ENCODE assay signal across 8 mouse cellular contexts in the genomic region with DNA sequence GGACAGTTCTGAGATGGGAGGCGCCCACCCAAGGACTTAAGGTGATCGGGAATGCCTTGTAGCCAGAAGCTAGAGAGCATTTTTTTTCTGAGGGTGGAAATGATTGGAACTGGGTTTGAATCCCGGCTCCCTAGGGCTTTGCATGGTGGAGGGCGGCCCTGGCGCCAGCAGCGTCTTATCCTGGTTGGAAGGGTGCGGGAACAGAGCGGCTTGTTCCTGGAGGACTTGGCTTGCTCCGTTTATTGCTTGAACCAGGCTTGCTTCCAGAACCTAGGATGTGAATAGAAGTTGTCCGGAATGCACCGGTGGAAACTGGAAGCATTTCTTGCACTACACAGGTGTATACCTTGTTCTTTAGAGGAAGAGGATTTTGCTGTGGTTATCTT. TPM values are rescaled to one million over a fixed set of nuclear protein-coding genes. Genes with fewer than 3 reads are reported as not detected.
DNase-seq lines count a peak whose midpoint lies in the region; ATAC-seq and TF ChIP-seq lines count a peak whose summit lies in the region.

No protein-coding gene starts in this region.

- H3K4me3 ChIP-seq in forebrain, embryonic 13.5 days, result peak overlapping the region; percentile 54
- H3K4me3 ChIP-seq in intestine, embryonic 14.5 days (ENCODE audit: low read depth, low read length), result peak overlapping the region; percentile 39
- H3K4me3 ChIP-seq in liver, postnatal 0 days (ENCODE audit: low read depth, low read length), result peak overlapping the region; percentile 56

- no peaks in the 10 kb centered on the region for H3K36me3 ChIP-seq in forebrain, embryonic 13.5 days (ENCODE audit: poor library complexity, severe bottlenecking)
- no peaks in the 10 kb centered on the region for H3K36me3 ChIP-seq in intestine, embryonic 14.5 days (ENCODE audit: control insufficient read depth, insufficient read depth, low read length)
- H3K36me3 ChIP-seq in liver, postnatal 0 days (replicated peaks; ENCODE audit: insufficient read depth, low read length), result no peaks in the 10 kb centered on the region

- no peak overlapping the region; the same call in 1 of the 2 replicates for H3K9ac ChIP-seq in forebrain, embryonic 13.5 days
- H3K9ac ChIP-seq in intestine, embryonic 14.5 days (ENCODE audit: low read length), result peak overlapping the region; percentile 37; the same call in 1 of the 2 replicates
- peak overlapping the region; percentile 63; the same call in 1 of the 2 replicates for H3K9ac ChIP-seq in liver, postnatal 0 days (replicated peaks)

- no peak for TF ChIP-seq CTCF in liver, postnatal 0 days (IDR thresholded peaks at IDR 0.05; ENCODE audit: low read depth)

- peak overlapping the region; percentile 98 for H3K4me2 ChIP-seq in forebrain, embryonic 13.5 days
- H3K4me2 ChIP-seq in intestine, embryonic 14.5 days (ENCODE audit: low read length), result peak overlapping the region; percentile 97
- peak overlapping the region; percentile 85 for H3K4me2 ChIP-seq in liver, postnatal 0 days (ENCODE audit: low read depth, low read length)

- no peak for TF ChIP-seq EP300 in liver, postnatal 0 days (IDR thresholded peaks at IDR 0.05; ENCODE audit: low read depth)

- ATAC-seq in cerebellum, adult (ENCODE audit: insufficient number of reproducible peaks, low FRiP score, low TSS enrichment), result 0 out of 2 replicates have a peak, but pooled peaks have one; percentile 15
- ATAC-seq in forebrain, embryonic 13.5 days, result no peak
- ATAC-seq in intestine, embryonic 14.5 days (replicated peaks; ENCODE audit: low FRiP score, low TSS enrichment, low read depth), result no peak
- ATAC-seq in liver, postnatal 0 days, result no peak

- no peaks in the 10 kb centered on the region for H3K9me3 ChIP-seq in forebrain, embryonic 13.5 days (replicated peaks)
- no peaks in the 10 kb centered on the region for H3K9me3 ChIP-seq in intestine, embryonic 14.5 days (ENCODE audit: control insufficient read depth, low read length)
- H3K9me3 ChIP-seq in liver, postnatal 0 days (ENCODE audit: low read length), result no peaks in the 10 kb centered on the region

- intact Hi-C loops in left cerebral cortex, postnatal 4 days (cut with DNase I), result loop anchor here (5.0 kb wide), 1 partner anchor 62 kb away; no protein-coding TSS in a partner anchor

- H3K27me3 ChIP-seq in forebrain, embryonic 13.5 days, result peaks cover 48% of the 10 kb centered on the region
- H3K27me3 ChIP-seq in intestine, embryonic 14.5 days (replicated peaks; ENCODE audit: control insufficient read depth, insufficient read depth, low read length), result 0 out of 2 replicates have a peak, but pooled peaks cover 11% of the 10 kb centered on the region
- peaks cover 6% of the 10 kb centered on the region; the same call in 1 of the 2 replicates for H3K27me3 ChIP-seq in liver, postnatal 0 days (ENCODE audit: insufficient read depth, low read length)

- peaks cover 13% of the 10 kb centered on the region for H3K4me1 ChIP-seq in forebrain, embryonic 13.5 days
- peaks cover 6% of the 10 kb centered on the region; the same call in 1 of the 2 replicates for H3K4me1 ChIP-seq in intestine, embryonic 14.5 days (replicated peaks; ENCODE audit: control insufficient read depth, insufficient read depth, low read length)
- H3K4me1 ChIP-seq in liver, postnatal 0 days (ENCODE audit: insufficient read depth), result peaks cover 5% of the 10 kb centered on the region

- no peak for DNase-seq in cerebellum, postnatal 25 days
- DNase-seq in intestine, embryonic 14.5 days (ENCODE audit: low spot score), result no peak
- no peak for DNase-seq in liver, postnatal 0 days
- no peak for DNase-seq in spleen, adult 18-20 months
- no peak for DNase-seq in left cerebral cortex, adult 11 months (ENCODE audit: low spot score)
- DNase-seq in left cerebral cortex, postnatal 4 days, result no peak

- no peak overlapping the region for H3K27ac ChIP-seq in forebrain, embryonic 13.5 days
- no peak overlapping the region for H3K27ac ChIP-seq in intestine, embryonic 14.5 days (ENCODE audit: low read depth)
- H3K27ac ChIP-seq in liver, postnatal 0 days (ENCODE audit: low read depth), result no peak overlapping the region

- 22% methylated on average over 11 of the region's 11 CpGs for WGBS in forebrain, embryonic 13.5 days
- WGBS in intestine, embryonic 14.5 days, result 14% methylated on average over 11 of the region's 11 CpGs
- 21% methylated on average over 11 of the region's 11 CpGs for WGBS in liver, postnatal 0 days (ENCODE audit: insufficient replicate concordance)

RNA-seq across cellular contexts. Expression of gene Arhgef3, which starts 0.6 kb away (rescaled TPM):
- polyA plus RNA-seq in forebrain, embryonic 13.5 days (2015; fragmentation: Nextera tagmentation; extraction: Ambion mirVana), result 1.5 and 1.6 TPM in 2 replicates
- polyA plus RNA-seq in intestine, embryonic 14.5 days (2014; fragmentation: Nextera tagmentation; extraction: Ambion mirVana), result 15.6 and 18.0 TPM in 2 replicates
- 7.7 and 11.4 TPM in 2 replicates for polyA plus RNA-seq in liver, postnatal 0 days (2015; fragmentation: Nextera tagmentation; extraction: Ambion mirVana)
- total RNA-seq in left cerebral cortex, postnatal 4 days (2021), result 10 to 100 TPM; 20.1 to 20.9 TPM
